Mouse (Mus musculus): ENCODE results near the gene Tymp. TPM values are rescaled to one million over a fixed set of nuclear protein-coding genes. Genes with fewer than 3 reads are reported as not detected.

Tymp gene
- polyA plus RNA-seq, 1 experiment: 3.3 TPM

GRCm38 (mm10) chr15:89336422-89336821 is 40.4 kb downstream of the Tymp start:
- no peak for DNase-seq (ENCODE audit: extremely low spot score in 1 of 2, low spot score in 1 of 2)

- DNase-seq (ENCODE audit: extremely low spot score in 1 of 2, low spot score in 1 of 2): no peak
Observed at GRCm38 (mm10) chr15:89334774-89335537, 41.9 kb downstream of the Tymp start.

GRCm38 (mm10) chr15:89334271-89334670 is 42.6 kb downstream of the Tymp start, which contains the start of gene Miox:
Miox (plus strand) TSS chr15:89334398.
- DNase-seq (ENCODE audit: extremely low spot score in 1 of 2, low spot score in 1 of 2): no peak

- no peak for DNase-seq (ENCODE audit: extremely low spot score in 1 of 2, low spot score in 1 of 2)
Observed at GRCm38 (mm10) chr15:89326441-89326840, 50.4 kb downstream of the Tymp start.

- DNase-seq (ENCODE audit: extremely low spot score in 1 of 2, low spot score in 1 of 2): no peak
Observed at GRCm38 (mm10) chr15:89323656-89324055, 53.2 kb downstream of the Tymp start.

- no peak for DNase-seq (ENCODE audit: extremely low spot score in 1 of 2, low spot score in 1 of 2)
Observed at GRCm38 (mm10) chr15:89322670-89323522, 53.9 kb downstream of the Tymp start, which contains the start of gene Adm2. Adm2 (plus strand) TSS chr15:89322720.

Other genes with a start within 250 kb of the Tymp start
- gene Hdac10, start 248.3 kb downstream of the Tymp start, polyA plus RNA-seq (2012; rRNA removed): 24.9 and 28.9 TPM in 2 replicates
- gene Mapk12, start 236.3 kb downstream of the Tymp start, polyA plus RNA-seq (2012; rRNA removed): 20.2 and 22.9 TPM in 2 replicates
- 53.3 and 61.1 TPM in 2 replicates for gene Mapk11, start 227.4 kb downstream of the Tymp start, polyA plus RNA-seq (2012; rRNA removed)
- gene Plxnb2, start 196.3 kb downstream of the Tymp start, polyA plus RNA-seq (2012; rRNA removed): 65.8 and 72.5 TPM in 2 replicates
- gene Dennd6b, start 180.5 kb downstream of the Tymp start, polyA plus RNA-seq (2012; rRNA removed): 143 and 146 TPM in 2 replicates
- gene Ppp6r2, start 165.5 kb downstream of the Tymp start, polyA plus RNA-seq (2012; rRNA removed): 125 and 147 TPM in 2 replicates
- gene Sbf1, start 61.7 kb downstream of the Tymp start, polyA plus RNA-seq (2012; rRNA removed): 212 and 221 TPM in 2 replicates
- gene Adm2, start 54.3 kb downstream of the Tymp start, polyA plus RNA-seq (2012; rRNA removed): not detected in 2 replicates
- not detected in 2 replicates for gene Miox, start 42.6 kb downstream of the Tymp start, polyA plus RNA-seq (2012; rRNA removed)
- gene Lmf2, start 21.4 kb downstream of the Tymp start, polyA plus RNA-seq (2012; rRNA removed): 14.7 and 15.8 TPM in 2 replicates
- gene Ncaph2, start 21.3 kb downstream of the Tymp start, polyA plus RNA-seq (2012; rRNA removed): 101 and 112 TPM in 2 replicates
- 30.0 and 30.5 TPM in 2 replicates for gene Sco2, start 3.2 kb downstream of the Tymp start, polyA plus RNA-seq (2012; rRNA removed)
- gene Odf3b, start 2.2 kb upstream of the Tymp start, polyA plus RNA-seq (2012; rRNA removed): 2.4 and 3.8 TPM in 2 replicates
- 0.16 and 0.25 TPM in 2 replicates for gene Klhdc7b, start 7.9 kb upstream of the Tymp start, polyA plus RNA-seq (2012; rRNA removed)
- 0.48 TPM in 1 of 2 replicates, not detected in the other for gene Syce3, start 33.5 kb upstream of the Tymp start, polyA plus RNA-seq (2012; rRNA removed)
- 2.0 and 2.9 TPM in 2 replicates for gene Cpt1b, start 48.8 kb upstream of the Tymp start, polyA plus RNA-seq (2012; rRNA removed)
- 3.2 and 3.8 TPM in 2 replicates for gene C730034F03Rik, start 52.5 kb upstream of the Tymp start, polyA plus RNA-seq (2012; rRNA removed)
- 0.08 and 0.28 TPM in 2 replicates for gene Gm44502, start 52.7 kb upstream of the Tymp start, polyA plus RNA-seq (2012; rRNA removed)
- 66.1 and 70.7 TPM in 2 replicates for gene Chkb, start 52.9 kb upstream of the Tymp start, polyA plus RNA-seq (2012; rRNA removed)
- gene Mapk8ip2, start 76.9 kb upstream of the Tymp start, polyA plus RNA-seq (2012; rRNA removed): 123 and 134 TPM in 2 replicates
- gene Arsa, start 100.4 kb upstream of the Tymp start, polyA plus RNA-seq (2012; rRNA removed): 29.6 and 34.9 TPM in 2 replicates
- 76.4 and 84.0 TPM in 2 replicates for gene Shank3, start 122.6 kb upstream of the Tymp start, polyA plus RNA-seq (2012; rRNA removed)
- gene Acr, start 191.3 kb upstream of the Tymp start, polyA plus RNA-seq (2012; rRNA removed): 4.2 TPM in 2 replicates
- 74.5 and 82.6 TPM in 2 replicates for gene Rabl2, start 214.9 kb upstream of the Tymp start, polyA plus RNA-seq (2012; rRNA removed)